Mouse (Mus musculus): ENCODE measurements at regions not wholly inside any gene's neighbourhood (a gene's known extent, or its start where the extent isn't known, plus 50 kb on each side); places are given as distances from the start of the nearest gene placed in this dataset.

GRCm38 (mm10) chr15:88430941-88431340 is 169.2 kb upstream of the Zdhhc25 start:
- H3K9me3 ChIP-seq (replicated peaks): no peaks in the 10 kb centered on the region

GRCm38 (mm10) chr15:88448272-88448671 is 151.8 kb upstream of the Zdhhc25 start:
- Histone ChIP-seq H3K9ac (replicated peaks) (no peak overlapping the region), H3K27ac (replicated peaks) (no peak overlapping the region), H3K36me3 (no peaks in the 10 kb centered on the region), H3K4me2 (no peak overlapping the region), H3K27me3 (replicated peaks) (no peaks in the 10 kb centered on the region), H3K4me1 (no peaks in the 10 kb centered on the region), H3K9me3 (replicated peaks) (no peaks in the 10 kb centered on the region), H3K4me3 (replicated peaks) (no peak overlapping the region)
- WGBS: 73% methylated on average over 4 of the region's 4 CpGs
- ATAC-seq (ENCODE audit: low FRiP score): no peak

More at GRCm38 (mm10) chr15:88430941-88431340, 169.2 kb upstream of the Zdhhc25 start:
- no peak overlapping the region for H3K4me3 ChIP-seq (replicated peaks)
- H3K4me2 ChIP-seq: no peak overlapping the region
- no peaks in the 10 kb centered on the region for H3K36me3 ChIP-seq
- H3K27ac ChIP-seq (replicated peaks): no peak overlapping the region
- ATAC-seq (ENCODE audit: low FRiP score): no peak
- no peaks in the 10 kb centered on the region for H3K27me3 ChIP-seq (replicated peaks)
- H3K9ac ChIP-seq (replicated peaks): no peak overlapping the region
- WGBS: 82% methylated on average over 7 of the region's 7 CpGs
- H3K4me1 ChIP-seq: no peaks in the 10 kb centered on the region

- no peaks in the 10 kb centered on the region for H3K9me3 ChIP-seq (replicated peaks)
- no peak overlapping the region for H3K4me3 ChIP-seq (replicated peaks)
- H3K27me3 ChIP-seq (replicated peaks): no peaks in the 10 kb centered on the region
- no peaks in the 10 kb centered on the region for H3K4me1 ChIP-seq
- no peak overlapping the region for H3K4me2 ChIP-seq
- no peak overlapping the region for H3K27ac ChIP-seq (replicated peaks)
- 96% methylated on average over 6 of the region's 6 CpGs for WGBS
- no peak overlapping the region for H3K9ac ChIP-seq (replicated peaks)
- ATAC-seq (ENCODE audit: low FRiP score): no peak
- H3K36me3 ChIP-seq: no peaks in the 10 kb centered on the region
Measured at GRCm38 (mm10) chr15:88451241-88451640, 148.9 kb upstream of the Zdhhc25 start.

- Histone ChIP-seq H3K9me3 (replicated peaks) (no peaks in the 10 kb centered on the region), H3K27ac (replicated peaks) (no peak overlapping the region), H3K4me2 (no peak overlapping the region), H3K36me3 (no peaks in the 10 kb centered on the region), H3K27me3 (replicated peaks) (no peaks in the 10 kb centered on the region), H3K4me1 (peaks cover 7% of the 10 kb centered on the region; the same call in 1 of the 2 replicates), H3K9ac (replicated peaks) (no peak overlapping the region), H3K4me3 (replicated peaks) (no peak overlapping the region)
- 24% methylated on average over 12 of the region's 12 CpGs for WGBS
- ATAC-seq (ENCODE audit: low FRiP score): no peak
Measured at GRCm38 (mm10) chr15:88468107-88468506, 132.0 kb upstream of the Zdhhc25 start.

DNA sequence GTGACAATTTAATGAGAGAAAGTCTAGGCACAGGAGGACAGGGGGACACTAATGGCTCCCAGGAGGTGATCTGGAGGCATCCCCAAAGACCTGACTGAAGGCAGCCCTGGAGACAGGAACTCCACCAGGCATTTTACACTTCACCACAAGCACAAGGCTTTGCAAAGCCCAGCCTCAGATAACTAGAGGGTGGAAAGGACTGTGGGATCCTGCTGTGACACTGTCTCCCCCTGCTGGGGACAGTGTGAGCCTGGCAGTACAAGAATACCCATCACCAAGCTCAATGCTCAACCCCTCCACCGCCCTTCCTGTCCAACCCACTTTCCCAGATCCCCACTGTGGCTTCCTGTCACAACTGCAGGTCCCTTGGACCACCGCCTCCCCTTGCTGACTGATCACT is 131.3 kb upstream of the Zdhhc25 start:
- H3K27ac ChIP-seq (replicated peaks): no peak overlapping the region
- 38% methylated on average over 2 of the region's 2 CpGs for WGBS
- no peak for ATAC-seq (ENCODE audit: low FRiP score)

DNA sequence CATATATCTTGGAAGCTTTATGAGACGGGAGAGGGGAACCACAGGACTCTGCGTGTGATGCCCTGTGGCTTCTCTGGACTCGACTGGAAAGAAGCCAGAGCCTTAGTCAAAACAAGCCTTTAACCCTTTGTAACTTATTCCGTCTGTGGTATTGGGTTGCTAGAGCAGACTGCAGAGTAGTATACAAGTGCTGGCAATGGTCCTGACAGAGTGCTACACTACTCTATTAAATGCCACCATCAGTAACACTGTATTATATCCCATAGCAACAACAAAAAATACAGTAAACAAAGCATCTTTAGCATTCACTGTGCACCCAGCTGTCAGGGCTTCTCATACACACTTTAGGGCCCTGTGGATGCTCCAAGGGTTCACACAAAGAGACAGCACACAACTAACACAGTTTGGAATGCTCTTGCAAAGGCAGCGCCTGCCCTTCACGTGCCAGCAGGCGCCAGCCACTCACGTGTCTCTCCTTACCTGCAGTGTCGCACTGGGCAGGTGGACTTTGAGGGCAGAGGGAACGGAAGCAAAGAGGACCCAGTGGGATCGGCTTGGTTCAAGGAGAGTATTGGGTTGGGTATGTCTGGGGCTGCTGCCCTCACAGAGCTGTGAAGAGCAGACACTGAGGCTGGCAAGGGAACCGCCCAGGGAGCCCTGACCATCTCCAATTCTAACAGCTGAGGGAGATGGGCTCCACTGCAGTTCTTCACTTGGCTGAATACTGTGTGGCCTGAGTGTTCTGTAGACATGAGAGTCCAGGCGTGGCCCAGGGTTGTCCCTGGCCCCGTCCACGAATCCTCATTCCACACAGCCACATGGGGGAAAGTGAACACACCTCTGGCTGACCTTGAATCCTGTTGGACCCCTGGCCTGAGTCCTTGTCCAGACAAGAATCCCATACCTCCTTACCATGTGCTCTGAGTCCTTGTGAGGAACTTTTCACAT is 130.3 kb upstream of the Zdhhc25 start:
- Histone ChIP-seq H3K4me1 (peaks cover 7% of the 10 kb centered on the region; the same call in 1 of the 2 replicates), H3K9me3 (replicated peaks) (no peaks in the 10 kb centered on the region), H3K9ac (replicated peaks) (no peak overlapping the region), H3K4me3 (replicated peaks) (no peak overlapping the region), H3K27ac (replicated peaks) (no peak overlapping the region), H3K4me2 (no peak overlapping the region), H3K27me3 (replicated peaks) (no peaks in the 10 kb centered on the region), H3K36me3 (no peaks in the 10 kb centered on the region)
- WGBS: 81% methylated on average over 15 of the region's 15 CpGs
- ATAC-seq (ENCODE audit: low FRiP score): no peak

More for the DNA sequence above, 131.3 kb upstream of the Zdhhc25 start:
- no peak overlapping the region for H3K9ac ChIP-seq (replicated peaks)
- H3K4me3 ChIP-seq (replicated peaks): no peak overlapping the region
- H3K4me2 ChIP-seq: no peak overlapping the region
- peaks cover 7% of the 10 kb centered on the region; the same call in 1 of the 2 replicates for H3K4me1 ChIP-seq
- H3K9me3 ChIP-seq (replicated peaks): no peaks in the 10 kb centered on the region
- no peaks in the 10 kb centered on the region for H3K36me3 ChIP-seq
- H3K27me3 ChIP-seq (replicated peaks): no peaks in the 10 kb centered on the region

GRCm38 (mm10) chr15:88472351-88473100 is 127.6 kb upstream of the Zdhhc25 start:
- 60% methylated on average over 18 of the region's 18 CpGs for WGBS
- Histone ChIP-seq H3K27me3 (replicated peaks) (no peaks in the 10 kb centered on the region; the same call in 1 of the 2 replicates), H3K4me1 (peaks cover 7% of the 10 kb centered on the region; the same call in 1 of the 2 replicates), H3K9ac (replicated peaks) (no peak overlapping the region), H3K9me3 (replicated peaks) (no peaks in the 10 kb centered on the region), H3K4me3 (replicated peaks) (no peak overlapping the region), H3K4me2 (no peak overlapping the region), H3K36me3 (no peaks in the 10 kb centered on the region), H3K27ac (replicated peaks) (no peak overlapping the region)
- no peak for ATAC-seq (ENCODE audit: low FRiP score)

DNA sequence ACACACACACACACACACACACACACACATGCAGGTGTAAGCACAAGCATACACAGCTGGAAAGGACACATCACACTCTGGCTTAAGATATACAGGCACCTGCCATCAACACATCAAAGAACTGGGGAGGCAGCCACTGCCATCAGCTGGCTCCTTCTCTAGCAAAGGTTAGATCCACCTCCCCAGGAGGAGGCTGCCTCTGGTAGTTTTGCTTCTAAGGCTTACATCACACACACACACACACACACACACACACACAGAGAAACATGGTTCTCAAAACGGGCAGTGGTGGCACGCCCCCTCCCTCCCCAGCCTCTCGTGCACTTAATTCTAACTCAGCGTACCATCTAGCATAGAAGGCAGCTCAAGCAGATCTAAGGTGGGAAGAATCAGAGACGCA is 126.9 kb upstream of the Zdhhc25 start:
- no peak for ATAC-seq (ENCODE audit: low FRiP score)
- H3K27ac ChIP-seq (replicated peaks): no peak overlapping the region
- no peak overlapping the region for H3K9ac ChIP-seq (replicated peaks)
- no peaks in the 10 kb centered on the region for H3K9me3 ChIP-seq (replicated peaks)
- 73% methylated on average over 5 of the region's 5 CpGs for whole genome bisulfite sequencing
- H3K4me1 ChIP-seq: peaks cover 2% of the 10 kb centered on the region; the same call in 1 of the 2 replicates
- H3K4me3 ChIP-seq (replicated peaks): no peak overlapping the region
- no peak overlapping the region for H3K4me2 ChIP-seq
- no peaks in the 10 kb centered on the region for H3K36me3 ChIP-seq
- H3K27me3 ChIP-seq (replicated peaks): no peaks in the 10 kb centered on the region; the same call in 1 of the 2 replicates

DNA sequence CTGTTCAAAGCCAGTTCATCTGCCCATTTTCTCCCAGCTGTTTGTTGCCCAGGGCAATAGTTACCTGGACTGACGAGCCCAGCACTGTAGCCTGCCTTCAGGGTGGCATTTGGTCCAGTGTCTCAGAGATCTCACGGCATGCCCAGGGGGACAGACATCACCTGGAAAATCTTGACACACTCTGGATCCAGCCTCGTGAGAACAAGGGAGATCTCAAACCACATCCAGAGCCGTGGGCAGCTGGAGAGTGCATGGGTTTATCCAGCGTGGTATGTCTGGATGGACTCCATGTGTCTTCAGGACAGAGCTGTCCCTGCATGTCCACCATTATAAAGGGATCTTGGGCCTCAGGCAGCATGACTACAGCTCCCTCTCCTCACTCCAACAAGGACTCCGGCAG is 116.6 kb upstream of the Zdhhc25 start:
- Histone ChIP-seq H3K27me3 (replicated peaks) (no peaks in the 10 kb centered on the region), H3K9me3 (replicated peaks) (no peaks in the 10 kb centered on the region), H3K9ac (replicated peaks) (no peak overlapping the region), H3K4me3 (replicated peaks) (no peak overlapping the region), H3K4me1 (no peaks in the 10 kb centered on the region), H3K27ac (replicated peaks) (no peak overlapping the region), H3K36me3 (no peaks in the 10 kb centered on the region), H3K4me2 (no peak overlapping the region)
- WGBS: 80% methylated on average over 6 of the region's 6 CpGs
- ATAC-seq (ENCODE audit: low FRiP score): no peak

- Histone ChIP-seq H3K4me3 (replicated peaks) (no peak overlapping the region), H3K4me1 (no peaks in the 10 kb centered on the region), H3K9ac (replicated peaks) (no peak overlapping the region), H3K36me3 (no peaks in the 10 kb centered on the region), H3K4me2 (no peak overlapping the region), H3K27me3 (replicated peaks) (no peaks in the 10 kb centered on the region), H3K9me3 (replicated peaks) (no peaks in the 10 kb centered on the region), H3K27ac (replicated peaks) (no peak overlapping the region)
- no peak for ATAC-seq (ENCODE audit: low FRiP score)
- 85% methylated on average over 7 of the region's 7 CpGs for WGBS
Measured at GRCm38 (mm10) chr15:88489715-88490114, 110.4 kb upstream of the Zdhhc25 start.

DNA sequence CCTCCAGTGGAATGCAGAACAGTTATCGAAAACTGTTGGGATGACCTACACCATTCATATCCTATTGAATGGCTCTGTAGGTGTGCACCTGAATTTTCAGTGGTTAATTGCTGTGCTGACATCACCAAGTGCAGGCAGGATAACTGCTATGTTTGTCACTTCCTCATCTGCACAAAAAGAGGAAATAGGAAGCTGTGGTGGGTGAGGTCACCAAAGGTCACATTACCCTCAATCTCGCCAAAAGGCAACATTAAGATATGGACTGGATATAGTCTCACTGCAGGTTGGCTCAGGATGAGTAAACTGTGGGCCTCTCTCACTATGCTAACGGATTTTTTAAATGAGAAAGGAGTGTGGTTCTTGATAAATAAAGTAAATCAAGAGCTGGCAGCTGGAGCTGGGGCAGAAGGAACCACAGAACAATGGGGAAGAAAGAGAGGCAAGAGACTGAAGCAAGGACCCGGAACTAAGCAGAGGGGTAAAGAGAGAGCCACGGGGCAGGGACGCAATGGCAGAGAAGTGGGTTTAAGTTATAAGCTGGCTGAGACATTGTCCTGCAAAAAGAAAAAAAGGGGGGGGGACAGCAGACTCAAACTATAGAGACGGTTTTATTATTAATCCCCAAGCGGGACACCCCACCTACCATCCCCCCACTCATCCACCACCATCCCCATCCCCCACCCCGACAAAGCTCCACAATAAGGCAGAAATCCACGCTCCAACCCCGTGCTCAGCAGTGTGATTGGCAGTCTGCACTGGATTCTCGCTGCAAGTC is 109.6 kb upstream of the Zdhhc25 start:
- ATAC-seq (ENCODE audit: low FRiP score): no peak
- no peak overlapping the region for H3K4me3 ChIP-seq (replicated peaks)
- H3K9me3 ChIP-seq (replicated peaks): no peaks in the 10 kb centered on the region
- no peak overlapping the region for H3K27ac ChIP-seq (replicated peaks)
- WGBS: 64% methylated on average over 12 of the region's 12 CpGs
- no peaks in the 10 kb centered on the region for H3K36me3 ChIP-seq
- H3K4me2 ChIP-seq: no peak overlapping the region
- no peaks in the 10 kb centered on the region for H3K4me1 ChIP-seq
- H3K27me3 ChIP-seq (replicated peaks): no peaks in the 10 kb centered on the region
- H3K9ac ChIP-seq (replicated peaks): no peak overlapping the region
